Mouse (Mus musculus): ENCODE data around the gene Rpp38. TPM values are rescaled to one million over a fixed set of nuclear protein-coding genes. Genes with fewer than 3 reads are reported as not detected.

The Rpp38 gene
- polyA plus RNA-seq, 1 experiment from 2014 or later, result 17.9 TPM

DNA sequence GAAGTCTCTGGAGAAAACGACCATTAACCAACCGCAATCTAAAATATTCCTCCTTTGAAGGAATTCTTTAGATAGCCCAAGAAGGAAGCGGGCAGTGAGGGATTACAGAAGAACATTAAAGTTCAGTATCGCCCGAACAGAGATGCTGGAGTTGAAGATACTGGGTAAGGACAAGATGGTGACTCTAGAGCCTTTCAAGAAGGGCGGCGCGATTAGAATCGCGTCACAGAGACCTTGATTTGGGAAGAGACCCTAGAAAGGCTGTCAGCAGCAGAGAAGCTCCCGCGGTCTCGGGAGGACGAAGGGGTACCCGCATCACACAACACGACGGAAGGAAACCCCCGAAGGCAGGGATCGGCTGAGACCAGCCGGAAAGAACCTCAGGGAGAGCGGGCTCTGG, 387 bp downstream of the Rpp38 start:
- Histone ChIP-seq H3K27me3 (peaks cover 7% of the 10 kb centered on the region), H3K27ac (peak overlapping the region; percentile 54; the same call in 1 of the 2 replicates), H3K4me3 (peak overlapping the region; percentile 70), H3K9ac (peak overlapping the region; percentile 65), H3K36me3 (peaks cover 15% of the 10 kb centered on the region), H3K9me3 (no peaks in the 10 kb centered on the region), H3K4me1 (peaks cover 9% of the 10 kb centered on the region; the same call in 1 of the 2 replicates), H3K4me2 (replicated peaks) (peak overlapping the region; percentile 64)
- ATAC-seq (ENCODE audit: insufficient number of reproducible peaks, insufficient read depth, low FRiP score, low TSS enrichment), result no peak; the same call in 1 of the 2 replicates
- 2% methylated on average over 21 of the region's 21 CpGs for WGBS

DNA sequence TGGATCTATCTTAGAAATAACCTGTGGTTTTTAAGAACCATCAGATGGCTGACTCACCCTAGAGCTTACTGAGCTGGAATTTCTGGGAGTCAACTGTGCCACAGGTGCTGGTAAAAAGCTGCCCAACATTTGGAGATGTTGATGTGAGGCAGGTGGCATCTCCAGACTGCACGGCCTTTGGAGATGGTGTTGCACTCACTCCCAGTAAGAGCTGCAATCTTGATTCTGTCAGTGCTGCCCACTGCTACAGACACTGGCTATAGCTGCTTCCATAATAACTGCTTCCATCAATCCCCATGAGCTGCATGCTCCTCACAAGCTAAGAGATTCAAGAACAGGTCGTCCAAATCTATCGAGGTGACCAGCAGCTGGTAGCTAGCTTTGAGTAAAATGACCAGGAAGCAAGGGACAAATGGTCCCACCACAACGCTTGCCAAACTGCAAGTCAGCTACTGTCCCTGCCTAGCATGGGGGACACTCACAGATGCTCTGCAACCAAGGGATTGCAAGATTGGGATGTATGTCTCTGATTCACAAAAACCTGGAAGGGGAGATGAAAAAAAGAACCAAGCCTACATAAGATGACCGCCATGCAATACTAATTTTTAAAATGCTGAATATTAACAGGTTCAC, 1.3 kb downstream of the Rpp38 start:
- Histone ChIP-seq H3K4me3 (peak overlapping the region; percentile 70), H3K27ac (no peak overlapping the region), H3K9ac (peak overlapping the region; percentile 65; the same call in 1 of the 2 replicates), H3K27me3 (peaks cover 5% of the 10 kb centered on the region), H3K9me3 (no peaks in the 10 kb centered on the region), H3K4me1 (peaks cover 9% of the 10 kb centered on the region; the same call in 1 of the 2 replicates), H3K36me3 (peaks cover 18% of the 10 kb centered on the region), H3K4me2 (replicated peaks) (peak overlapping the region; percentile 64)
- no peak for ATAC-seq (ENCODE audit: insufficient number of reproducible peaks, insufficient read depth, low FRiP score, low TSS enrichment)
- WGBS, result 86% methylated on average over 5 of the region's 5 CpGs

GRCm38 (mm10) chr2:3327351-3327750, 5.1 kb downstream of the Rpp38 start:
- Histone ChIP-seq H3K4me1 (peaks cover 6% of the 10 kb centered on the region; the same call in 1 of the 2 replicates), H3K4me3 (no peak overlapping the region), H3K9ac (no peak overlapping the region), H3K36me3 (peaks cover 38% of the 10 kb centered on the region), H3K9me3 (no peaks in the 10 kb centered on the region), H3K4me2 (replicated peaks) (no peak overlapping the region), H3K27ac (no peak overlapping the region), H3K27me3 (no peaks in the 10 kb centered on the region)
- 59% methylated on average over 1 of the region's 1 CpGs for WGBS
- no peak for ATAC-seq (ENCODE audit: insufficient number of reproducible peaks, insufficient read depth, low FRiP score, low TSS enrichment)

DNA sequence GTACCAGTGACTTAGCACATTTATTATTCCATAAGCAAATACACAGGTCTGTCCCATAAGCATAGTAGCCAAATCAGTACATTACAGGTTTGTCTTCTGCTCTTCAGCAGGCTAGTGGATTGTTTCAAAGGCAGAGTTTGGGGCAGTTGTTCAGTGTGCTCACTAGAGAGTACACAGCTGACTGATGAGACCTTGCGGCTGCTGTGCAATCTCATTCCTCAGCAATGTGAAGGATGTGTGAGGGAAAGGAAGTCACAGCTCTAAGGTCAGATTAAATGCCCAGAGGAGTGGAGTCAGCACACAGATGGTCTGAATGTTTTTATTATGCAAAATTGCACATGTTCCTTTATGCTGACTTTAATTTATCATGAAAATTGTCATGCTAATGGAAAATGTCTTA, 5.9 kb downstream of the Rpp38 start:
- Histone ChIP-seq H3K27me3 (no peaks in the 10 kb centered on the region), H3K27ac (no peak overlapping the region), H3K4me2 (replicated peaks) (no peak overlapping the region), H3K9ac (no peak overlapping the region), H3K4me1 (peaks cover 4% of the 10 kb centered on the region; the same call in 1 of the 2 replicates), H3K9me3 (no peaks in the 10 kb centered on the region), H3K4me3 (no peak overlapping the region), H3K36me3 (peaks cover 38% of the 10 kb centered on the region)
- ATAC-seq (ENCODE audit: insufficient number of reproducible peaks, insufficient read depth, low FRiP score, low TSS enrichment), result no peak
- 78% methylated on average over 1 of the region's 1 CpGs for WGBS

- Histone ChIP-seq H3K27ac (no peak overlapping the region), H3K36me3 (peaks cover 38% of the 10 kb centered on the region), H3K9ac (no peak overlapping the region), H3K4me2 (replicated peaks) (no peak overlapping the region), H3K9me3 (no peaks in the 10 kb centered on the region), H3K27me3 (no peaks in the 10 kb centered on the region), H3K4me3 (no peak overlapping the region), H3K4me1 (no peaks in the 10 kb centered on the region)
- ATAC-seq (ENCODE audit: insufficient number of reproducible peaks, insufficient read depth, low FRiP score, low TSS enrichment), result no peak
- whole genome bisulfite sequencing, result 94% methylated on average over 7 of the region's 7 CpGs
Observed at GRCm38 (mm10) chr2:3324381-3325130, 7.9 kb downstream of the Rpp38 start.

DNA sequence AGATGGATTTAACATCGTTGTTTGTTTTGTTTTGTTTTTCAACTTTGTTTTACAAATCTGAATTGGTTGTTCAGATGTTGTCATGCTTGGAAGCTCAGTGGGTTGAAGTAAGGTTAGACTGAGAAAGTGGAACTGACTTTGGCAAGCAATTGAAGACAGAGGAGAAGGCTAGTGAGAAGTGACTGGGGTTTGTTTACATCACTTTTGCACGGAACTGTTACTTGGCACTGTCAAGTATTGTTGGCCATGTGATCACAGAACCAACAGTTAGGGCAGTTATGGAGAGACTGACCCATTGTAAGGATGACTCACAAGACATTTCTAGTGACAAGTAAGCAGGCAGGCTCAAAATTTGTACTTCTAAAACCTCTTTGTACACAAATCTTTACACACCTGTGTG, 9.3 kb downstream of the Rpp38 start:
- Histone ChIP-seq H3K4me2 (replicated peaks) (no peak overlapping the region), H3K27me3 (no peaks in the 10 kb centered on the region), H3K27ac (no peak overlapping the region), H3K9me3 (no peaks in the 10 kb centered on the region), H3K4me3 (no peak overlapping the region), H3K4me1 (no peaks in the 10 kb centered on the region), H3K9ac (no peak overlapping the region), H3K36me3 (peaks cover 41% of the 10 kb centered on the region)
- no peak for ATAC-seq (ENCODE audit: insufficient number of reproducible peaks, insufficient read depth, low FRiP score, low TSS enrichment)
- 92% methylated on average over 2 of the region's 2 CpGs for WGBS

GRCm38 (mm10) chr2:3305426-3306025, 26.9 kb downstream of the Rpp38 start:
- Histone ChIP-seq H3K36me3 (peaks cover 9% of the 10 kb centered on the region), H3K4me3 (no peak overlapping the region), H3K9ac (no peak overlapping the region), H3K27ac (no peak overlapping the region), H3K4me1 (no peaks in the 10 kb centered on the region), H3K27me3 (no peaks in the 10 kb centered on the region), H3K9me3 (no peaks in the 10 kb centered on the region), H3K4me2 (replicated peaks) (no peak overlapping the region)
- ATAC-seq (ENCODE audit: insufficient number of reproducible peaks, insufficient read depth, low FRiP score, low TSS enrichment), result no peak
- 82% methylated on average over 3 of the region's 3 CpGs for WGBS

DNA sequence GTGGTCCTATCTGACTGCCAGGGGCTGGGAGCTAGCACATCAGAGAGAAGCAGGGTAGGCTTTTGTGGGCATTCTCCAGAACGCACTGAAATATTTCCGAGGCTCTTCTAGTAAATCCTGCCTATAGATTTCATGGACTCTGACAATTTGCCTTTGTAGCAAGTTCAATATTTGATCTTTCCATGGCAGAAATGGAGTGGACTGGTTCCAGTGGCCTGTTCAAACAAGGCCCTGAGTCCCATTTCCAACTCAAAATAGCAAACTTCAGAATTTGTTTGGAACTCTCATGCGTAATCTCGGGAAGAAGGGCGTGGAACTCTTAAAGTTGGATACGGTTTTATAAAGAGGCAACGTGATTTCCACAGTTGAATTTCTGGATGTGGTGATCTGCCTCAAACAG, 36.6 kb downstream of the Rpp38 start:
- Histone ChIP-seq H3K9ac (no peak overlapping the region), H3K27ac (no peak overlapping the region), H3K36me3 (no peaks in the 10 kb centered on the region), H3K4me2 (replicated peaks) (no peak overlapping the region), H3K4me3 (no peak overlapping the region), H3K4me1 (no peaks in the 10 kb centered on the region), H3K9me3 (no peaks in the 10 kb centered on the region), H3K27me3 (no peaks in the 10 kb centered on the region)
- ATAC-seq (ENCODE audit: insufficient number of reproducible peaks, insufficient read depth, low FRiP score, low TSS enrichment), result no peak
- 93% methylated on average over 7 of the region's 7 CpGs for WGBS

DNA sequence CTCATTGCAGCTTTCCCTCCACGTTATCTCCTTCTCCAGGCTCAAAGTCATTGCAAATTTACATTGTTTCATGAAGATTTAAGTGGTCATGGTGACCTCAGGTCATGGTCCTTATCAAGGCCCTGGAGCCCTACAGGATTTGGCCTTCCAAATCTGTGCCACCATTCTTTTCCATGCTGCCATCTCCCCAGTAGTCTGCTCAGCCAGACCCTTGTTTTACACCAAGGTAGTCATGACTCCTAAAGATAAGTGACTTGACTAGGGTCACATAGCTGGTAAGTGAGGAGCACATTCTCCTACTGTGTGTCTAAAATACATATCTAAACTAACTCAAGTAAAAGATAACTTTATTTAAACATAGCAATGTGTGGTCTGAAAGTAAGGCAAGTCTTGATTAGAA, 40.3 kb downstream of the Rpp38 start:
- Histone ChIP-seq H3K36me3 (no peaks in the 10 kb centered on the region), H3K27me3 (no peaks in the 10 kb centered on the region), H3K4me3 (no peak overlapping the region), H3K9me3 (no peaks in the 10 kb centered on the region), H3K4me1 (no peaks in the 10 kb centered on the region), H3K4me2 (replicated peaks) (no peak overlapping the region), H3K27ac (no peak overlapping the region), H3K9ac (no peak overlapping the region)
- 89% methylated on average over 1 of the region's 1 CpGs for WGBS
- ATAC-seq (ENCODE audit: insufficient number of reproducible peaks, insufficient read depth, low FRiP score, low TSS enrichment), result no peak

- Histone ChIP-seq H3K4me1 (peaks cover 8% of the 10 kb centered on the region), H3K27me3 (no peaks in the 10 kb centered on the region), H3K4me2 (replicated peaks) (no peak overlapping the region), H3K4me3 (no peak overlapping the region), H3K9me3 (no peaks in the 10 kb centered on the region), H3K9ac (no peak overlapping the region), H3K36me3 (no peaks in the 10 kb centered on the region), H3K27ac (no peak overlapping the region)
- no peak for ATAC-seq (ENCODE audit: insufficient number of reproducible peaks, insufficient read depth, low FRiP score, low TSS enrichment)
- 80% methylated on average over 1 of the region's 1 CpGs for WGBS
Observed at GRCm38 (mm10) chr2:3289581-3289980, 42.9 kb downstream of the Rpp38 start.

DNA sequence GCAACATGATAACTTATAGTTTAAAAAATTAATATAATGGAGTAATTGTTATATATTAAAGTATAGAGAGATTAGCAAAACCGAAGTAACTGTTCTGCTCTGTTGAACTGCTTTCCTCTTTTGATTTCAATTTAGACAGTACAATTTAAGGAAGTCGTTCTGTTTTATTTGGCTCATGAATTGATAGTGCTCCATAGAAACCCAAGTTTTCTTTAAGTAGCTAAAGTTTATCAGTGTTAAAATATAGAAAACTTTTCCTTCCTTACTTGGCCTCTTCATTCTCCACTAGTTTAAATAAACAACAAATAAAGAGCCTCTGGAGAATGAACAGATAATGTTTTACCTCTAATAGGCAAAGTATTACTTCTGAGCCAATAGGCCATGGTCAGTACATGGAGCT, 46.2 kb downstream of the Rpp38 start:
- Histone ChIP-seq H3K27me3 (no peaks in the 10 kb centered on the region), H3K4me3 (no peak overlapping the region), H3K9me3 (no peaks in the 10 kb centered on the region), H3K27ac (no peak overlapping the region), H3K9ac (no peak overlapping the region), H3K36me3 (no peaks in the 10 kb centered on the region), H3K4me2 (replicated peaks) (no peak overlapping the region), H3K4me1 (peaks cover 11% of the 10 kb centered on the region)
- 86% methylated on average over 2 of the region's 2 CpGs for WGBS
- ATAC-seq (ENCODE audit: insufficient number of reproducible peaks, insufficient read depth, low FRiP score, low TSS enrichment), result no peak

DNA sequence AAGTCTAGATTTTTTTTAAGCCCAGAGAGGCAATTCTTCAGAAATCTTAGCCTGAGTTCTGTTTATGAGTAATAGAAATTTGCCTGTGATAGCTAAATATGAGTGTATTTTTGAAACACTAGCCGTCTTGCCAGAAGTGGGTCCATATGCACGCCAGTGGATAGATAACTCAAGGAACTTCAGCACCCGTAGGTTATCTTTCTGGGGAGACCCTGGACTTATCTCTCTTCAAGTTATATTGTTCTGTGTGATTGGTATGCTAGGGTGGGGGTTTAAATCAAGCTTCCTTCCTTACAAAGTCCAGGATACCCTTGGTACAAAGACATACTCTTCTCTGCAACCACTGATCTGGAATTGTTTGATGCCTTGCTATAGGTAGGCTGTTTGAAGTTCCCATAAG, 46.7 kb downstream of the Rpp38 start:
- Histone ChIP-seq H3K4me2 (replicated peaks) (peak overlapping the region; percentile 74), H3K4me1 (peaks cover 11% of the 10 kb centered on the region), H3K27me3 (no peaks in the 10 kb centered on the region), H3K27ac (no peak overlapping the region), H3K36me3 (no peaks in the 10 kb centered on the region), H3K9me3 (no peaks in the 10 kb centered on the region), H3K4me3 (peak overlapping the region; percentile 79; the same call in 1 of the 2 replicates), H3K9ac (no peak overlapping the region)
- ATAC-seq (ENCODE audit: insufficient number of reproducible peaks, insufficient read depth, low FRiP score, low TSS enrichment), result no peak
- WGBS, result 83% methylated on average over 3 of the region's 3 CpGs

Data from embryonic facial prominence, embryonic 12.5 days (tissue).